Mouse (Mus musculus) regulatory T cell (primary cell): ENCODE measurements around the gene Chil3.
"Not testable (repeated sequence)": the region's sequence is repeated elsewhere in the genome, so short reads cannot be mapped to it uniquely, and the experiment has no call there.

Source experiments
- in situ Hi-C: fragments of 300-600 bp; cut with MboI, MseI; formaldehyde crosslinking; loops from one replicate; pipeline ENCODE4 v1.15.1; 2025; ENCODE audit warnings: high pct_unique_total_duplicates

Gene Chil3

GRCm38 (mm10) chr3:106167464-106167863, at the start of gene Chil3:
Chil3 (minus strand) TSS chr3:106167564.
- in situ Hi-C loops, result loop anchor here (5.0 kb wide), 1 partner anchor 50 kb away; the partner anchor contains the start of gene Chil4

DNA sequence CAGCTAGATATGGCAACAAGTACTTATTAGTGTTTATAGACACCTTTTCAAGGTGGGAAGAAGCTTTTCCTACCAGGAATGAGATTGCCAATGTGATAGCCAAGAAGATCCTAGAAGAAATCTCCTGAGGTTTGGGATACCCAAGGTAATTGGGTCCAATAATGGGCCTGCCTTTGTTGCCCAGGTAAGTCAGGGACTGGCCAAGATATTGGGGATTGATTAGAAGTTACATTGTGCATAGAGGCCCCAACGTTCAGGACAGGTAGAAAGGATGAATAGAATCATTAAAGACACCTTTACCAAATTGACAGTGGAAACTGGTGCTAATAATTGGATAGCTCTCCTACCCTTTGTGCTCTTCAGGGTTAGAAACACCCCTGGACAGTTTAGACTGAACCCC, 30.7 kb upstream of the Chil3 start:
- in situ Hi-C loops, result not testable (repeated sequence)

DNA sequence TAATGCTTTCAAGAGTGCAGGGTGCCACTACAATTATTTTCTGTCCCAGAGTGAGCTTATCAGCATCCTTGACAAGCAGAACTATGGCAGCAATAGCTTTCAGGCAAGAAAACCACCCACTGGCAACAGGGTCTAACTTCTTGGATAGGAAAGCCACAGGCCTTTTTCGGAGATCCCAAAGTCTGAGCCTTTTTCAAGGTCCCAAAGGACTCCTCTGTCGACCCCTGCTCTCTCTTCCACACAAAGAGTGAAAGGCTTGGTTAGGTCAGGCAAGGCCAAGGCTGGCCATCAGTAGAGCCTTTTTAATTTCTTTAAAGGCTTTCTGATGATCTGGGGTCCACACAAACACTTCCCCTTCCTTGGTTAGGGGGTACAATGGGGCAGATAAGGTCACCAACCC, 29.9 kb upstream of the Chil3 start:
- in situ Hi-C loops, result not testable (repeated sequence)

- in situ Hi-C loops, result no loop called here
These were observed 28.9 kb upstream of the Chil3 start for GRCm38 (mm10) chr3:106196276-106196675.

DNA sequence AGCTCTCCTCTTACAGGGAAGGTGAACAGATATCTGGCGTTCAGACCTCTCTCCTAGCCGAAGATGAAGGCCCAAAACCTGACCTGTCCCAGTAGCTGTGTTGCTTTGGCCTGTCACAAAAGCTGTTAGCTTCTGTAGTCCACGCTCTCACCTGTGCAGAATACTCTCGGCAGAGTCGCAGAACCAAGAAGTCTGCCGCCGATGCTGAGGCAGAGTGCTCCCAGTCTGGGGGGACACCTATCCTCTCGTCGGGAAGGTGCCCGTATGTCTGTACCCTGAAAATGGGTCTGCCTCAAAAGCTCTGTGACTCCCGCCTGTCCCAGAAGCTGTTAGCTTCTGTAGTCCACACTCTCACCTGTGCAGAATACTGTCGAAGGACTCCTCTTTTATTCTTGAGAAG, 28.1 kb upstream of the Chil3 start:
- in situ Hi-C loops, result no loop called here

DNA sequence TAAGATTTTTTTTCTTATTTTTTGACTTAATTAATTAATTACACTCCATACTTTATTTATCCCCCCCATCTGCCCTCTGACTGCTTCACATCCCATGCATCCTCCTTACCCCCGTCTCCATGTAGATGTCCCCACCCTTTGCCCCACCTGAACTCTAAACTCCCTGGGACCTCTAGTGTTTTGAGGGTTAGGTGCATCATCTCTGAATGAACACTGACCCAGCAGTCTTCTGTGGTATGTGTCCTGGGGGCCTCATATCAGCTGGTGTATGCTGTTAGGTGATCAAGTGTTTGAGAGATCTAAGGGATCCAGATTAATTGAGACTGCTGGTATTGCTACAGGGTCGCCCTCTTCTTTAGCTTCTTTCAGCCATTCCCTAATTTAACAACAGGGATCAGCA, 20.6 kb upstream of the Chil3 start:
- in situ Hi-C loops, result no loop called here

DNA sequence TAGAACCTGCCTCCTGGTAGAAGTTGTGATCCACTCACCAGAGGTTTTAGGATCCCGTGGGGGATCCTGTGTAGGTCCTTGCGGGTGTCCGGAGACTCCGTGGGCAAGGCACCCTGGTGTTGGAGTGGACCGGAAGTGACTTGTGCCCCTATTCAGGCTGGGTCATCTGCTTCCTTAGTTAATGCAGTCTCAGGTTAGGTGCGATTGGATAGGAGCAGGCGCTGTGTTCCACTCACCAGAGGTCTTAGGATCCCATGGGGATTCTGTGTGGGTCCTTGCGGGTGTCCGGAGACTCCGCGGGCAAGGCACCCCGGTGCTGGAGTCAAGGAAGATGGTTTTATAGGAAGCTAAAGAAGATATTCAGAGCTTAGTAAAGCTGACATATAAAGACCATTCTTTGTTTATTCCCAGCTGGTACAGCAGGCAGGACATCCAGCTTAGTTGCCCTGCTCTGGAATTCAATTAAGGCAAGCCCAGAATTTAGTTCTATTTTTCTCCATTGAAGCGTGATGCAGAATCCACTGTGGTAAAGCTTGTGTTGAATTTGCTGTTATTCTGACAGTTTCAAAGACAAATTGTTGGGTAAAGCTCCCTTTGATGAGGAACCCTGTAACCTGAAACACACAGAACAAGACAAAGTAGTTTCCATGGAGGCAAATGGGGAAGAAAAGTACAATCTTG, 10.3 kb upstream of the Chil3 start:
- in situ Hi-C loops, result no loop called here

GRCm38 (mm10) chr3:106174971-106175370, 7.6 kb upstream of the Chil3 start:
- in situ Hi-C loops, result not testable (repeated sequence)

- in situ Hi-C loops, result not testable (repeated sequence)
These were observed 5.1 kb upstream of the Chil3 start for GRCm38 (mm10) chr3:106172506-106172905.

DNA sequence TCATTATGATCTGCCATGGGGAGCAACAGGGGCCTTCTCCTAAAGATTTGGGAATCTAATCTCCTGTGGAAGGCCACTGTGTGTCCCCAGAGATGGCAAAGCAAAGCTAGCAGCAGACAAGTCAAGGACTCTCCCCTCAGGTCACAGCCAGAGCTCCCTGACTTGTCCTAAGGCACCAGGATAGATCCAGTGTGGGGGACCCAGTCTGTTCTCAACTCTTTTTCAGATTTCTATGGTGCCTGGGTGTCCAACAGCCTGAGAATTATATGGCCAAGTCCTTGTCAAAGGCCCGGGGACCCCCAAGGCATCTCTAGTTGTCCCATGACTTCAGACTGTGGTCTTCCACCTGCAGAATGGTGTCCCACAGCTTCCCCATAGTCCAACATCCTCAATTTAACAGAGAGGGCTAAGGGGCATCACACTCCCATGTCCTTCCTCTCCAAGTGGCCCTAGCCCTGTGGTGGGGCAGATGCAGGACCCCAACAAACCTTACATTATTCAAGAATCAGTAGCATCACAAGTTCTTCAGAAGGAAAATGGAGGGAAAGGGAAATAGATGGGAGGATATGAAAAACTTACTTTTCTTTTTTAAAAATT, 3.9 kb upstream of the Chil3 start:
- in situ Hi-C loops, result no loop called here

DNA sequence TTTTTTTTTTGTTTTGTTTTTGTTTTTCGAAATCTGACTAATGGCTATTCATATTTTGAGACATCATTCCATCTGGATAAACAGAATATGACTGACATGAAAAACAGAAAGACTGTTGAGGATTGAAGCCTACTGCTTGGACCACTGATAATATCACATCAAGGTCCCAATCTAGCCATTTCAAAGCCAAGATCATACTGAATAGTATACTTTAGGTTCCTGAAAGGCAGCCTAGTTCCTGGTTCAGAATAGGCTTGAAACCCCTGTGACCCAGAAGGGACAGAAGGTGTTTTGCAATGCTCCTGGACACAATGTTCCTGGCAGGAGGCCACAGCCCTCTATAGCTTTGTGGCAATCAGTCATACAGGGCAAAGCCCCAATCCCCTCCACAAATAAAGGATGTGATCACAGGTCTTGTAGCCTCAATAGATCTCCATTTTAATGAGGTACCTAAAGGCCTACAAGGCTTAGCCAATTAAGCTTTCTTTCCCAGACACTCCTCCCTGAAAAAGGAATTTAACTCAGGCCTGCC, 3.2 kb upstream of the Chil3 start:
- in situ Hi-C loops, result no loop called here

- in situ Hi-C loops, result no loop called here
These were observed 13.0 kb downstream of the Chil3 start for GRCm38 (mm10) chr3:106154413-106154812.

DNA sequence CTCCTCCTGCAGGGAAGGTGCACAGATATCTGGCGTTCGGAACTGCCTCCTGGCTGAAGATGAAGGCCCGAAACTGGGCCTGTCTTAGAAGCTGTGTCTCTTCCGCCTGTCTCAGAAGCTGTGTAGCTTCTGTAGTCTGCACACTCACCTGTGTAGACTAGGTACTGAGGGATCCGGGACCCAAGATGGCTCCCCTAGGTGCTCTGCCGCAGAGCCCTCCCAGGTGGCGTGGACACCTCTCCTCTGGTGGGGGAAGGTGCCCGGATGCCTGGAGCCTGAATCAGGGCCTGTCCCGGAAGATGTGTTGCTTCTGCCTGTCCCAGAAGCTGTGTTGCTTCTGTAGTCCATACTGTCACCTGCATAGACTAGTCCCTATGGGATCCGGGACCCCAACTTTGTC, 23.3 kb downstream of the Chil3 start:
- in situ Hi-C loops, result loop anchor here (5.0 to 10.0 kb wide), 3 partner anchors 88 to 1261 kb away; no protein-coding TSS in a partner anchor

DNA sequence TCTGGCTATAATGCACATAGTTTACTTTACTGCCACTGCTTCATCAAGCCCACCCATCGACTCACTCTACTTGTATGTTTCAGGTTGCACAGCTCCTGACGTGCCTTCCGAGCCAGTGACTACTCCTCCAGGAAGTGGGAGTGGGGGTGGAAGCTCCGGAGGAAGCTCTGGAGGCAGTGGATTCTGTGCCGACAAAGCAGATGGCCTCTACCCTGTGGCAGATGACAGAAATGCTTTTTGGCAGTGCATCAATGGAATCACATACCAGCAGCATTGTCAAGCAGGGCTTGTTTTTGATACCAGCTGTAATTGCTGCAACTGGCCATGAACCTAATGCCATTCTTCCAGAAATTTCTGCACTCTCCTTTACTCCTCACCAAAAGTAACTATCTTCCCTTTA, 35.7 kb downstream of the Chil3 start:
- in situ Hi-C loops, result no loop called here

DNA sequence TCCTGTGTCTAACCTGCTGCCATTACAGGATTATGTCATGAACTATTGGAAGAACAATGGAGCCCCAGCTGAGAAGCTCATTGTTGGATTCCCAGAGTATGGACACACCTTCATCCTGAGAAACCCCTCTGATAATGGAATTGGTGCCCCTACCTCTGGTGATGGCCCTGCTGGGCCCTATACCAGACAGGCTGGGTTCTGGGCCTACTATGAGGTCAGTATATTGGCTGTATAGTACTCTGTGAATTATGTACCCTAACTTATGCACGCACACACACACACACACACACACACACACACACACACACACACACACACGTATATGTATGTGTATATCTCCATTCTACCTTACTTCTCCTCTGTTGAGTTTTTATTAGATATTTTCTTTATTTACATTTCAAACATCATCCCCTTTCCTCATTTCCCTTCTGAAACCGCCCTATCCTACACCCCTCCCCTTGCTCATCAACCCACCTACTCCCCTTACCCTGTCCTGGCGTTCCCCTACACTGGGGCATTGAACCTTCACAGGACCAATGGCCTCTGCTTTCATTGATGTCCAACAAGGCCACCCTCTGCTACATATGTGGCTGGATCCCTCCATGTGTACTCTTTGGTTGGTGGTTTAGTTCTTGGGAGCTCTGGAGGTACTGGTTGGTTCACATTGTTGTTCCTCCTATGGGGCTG, 38.4 kb downstream of the Chil3 start:
- in situ Hi-C loops, result loop anchor here (5.0 kb wide), 1 partner anchor 173 kb away; no protein-coding TSS in a partner anchor

DNA sequence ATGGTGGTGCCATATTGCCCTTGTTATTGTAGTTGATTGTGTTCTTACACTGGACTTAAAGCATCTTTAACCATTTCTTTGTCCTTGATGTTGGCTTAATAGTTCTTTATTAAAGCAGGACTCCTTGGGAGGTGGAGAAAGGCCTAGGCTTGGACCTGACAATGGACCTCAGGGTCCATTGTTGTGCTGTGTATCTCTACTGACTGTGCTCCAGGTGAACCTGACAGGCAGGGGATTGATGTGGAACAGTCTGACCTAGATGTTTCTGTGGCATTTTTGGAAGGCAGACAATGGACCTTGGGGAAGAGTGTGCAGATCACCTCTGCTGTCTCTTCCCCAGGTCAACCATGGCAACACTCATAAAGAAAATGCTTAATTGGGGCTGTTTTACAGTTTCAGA, 40.4 kb downstream of the Chil3 start:
- in situ Hi-C loops, result loop anchor here (5.0 kb wide), 1 partner anchor 175 kb away; no protein-coding TSS in a partner anchor

- in situ Hi-C loops, result no loop called here
These were observed 54.4 kb downstream of the Chil3 start, which contains the start of gene Chia1 for GRCm38 (mm10) chr3:106112929-106113328. Chia1 (plus strand) TSS chr3:106113229.
